Mouse (Mus musculus): ENCODE results near the gene Aurka. TPM values are rescaled to one million over a fixed set of nuclear protein-coding genes. Genes with fewer than 3 reads are reported as not detected.

Aurka gene
- total RNA-seq, 1 experiment from 2014 or later = 6.7 TPM

- no peak for DNase-seq
Measured at GRCm38 (mm10) chr2:172328248-172328647, 42.1 kb downstream of the Aurka start.

GRCm38 (mm10) chr2:172320878-172321277 is 49.5 kb downstream of the Aurka start:
- DNase-seq = peak; percentile 82

GRCm38 (mm10) chr2:172311731-172312130 is 58.6 kb downstream of the Aurka start:
- DNase-seq = peak; percentile 41

GRCm38 (mm10) chr2:172306544-172306943 is 63.8 kb downstream of the Aurka start:
- DNase-seq = no peak

Other genes starting within 250 kb of the Aurka start
- gene Mc3r, start 122.0 kb downstream of the Aurka start, total RNA-seq (2021) = not detected in 2 replicates
- gene Fam210b, start 25.0 kb downstream of the Aurka start, total RNA-seq (2021) = 31.9 and 32.8 TPM in 2 replicates
- gene Cstf1, start 146 bp upstream of the Aurka start, total RNA-seq (2021) = 34.0 and 36.4 TPM in 2 replicates
- gene Cass4, start 23.3 kb upstream of the Aurka start, total RNA-seq (2021) = not detected in 2 replicates
- 75.6 and 85.2 TPM in 2 replicates for gene Rtf2, start 70.0 kb upstream of the Aurka start, total RNA-seq (2021)
- not detected in 2 replicates for gene Gcnt7, start 88.1 kb upstream of the Aurka start, total RNA-seq (2021)
- 0.49 TPM in 1 of 2 replicates, not detected in the other for gene Fam209, start 102.0 kb upstream of the Aurka start, total RNA-seq (2021)
- gene Tfap2c, start 179.1 kb upstream of the Aurka start, total RNA-seq (2021) = not detected in 2 replicates

Data from adrenal gland, postnatal 25 days (tissue).